22 mouse cellular contexts compared by ENCODE assay signal in the genomic region with DNA sequence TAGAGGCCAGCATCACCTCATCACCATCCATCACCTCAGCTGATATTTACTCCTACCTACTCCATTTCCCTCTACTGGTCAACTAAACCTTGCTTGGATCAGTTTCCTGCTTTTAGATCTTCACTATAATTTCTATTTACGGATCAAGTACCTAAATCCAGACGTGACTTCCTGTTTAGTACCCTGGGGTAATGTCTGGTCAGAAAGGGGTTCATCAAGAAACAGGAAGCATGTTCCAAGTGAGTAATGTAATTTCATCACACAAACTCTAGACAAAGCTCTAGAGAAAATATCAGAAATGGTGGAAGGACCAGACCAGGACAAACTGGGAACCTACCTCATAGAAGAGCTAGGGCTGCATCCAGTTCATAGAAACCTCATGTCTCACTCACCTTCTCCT.
DNase-seq lines count a peak whose midpoint lies in the region; ATAC-seq lines count a peak whose summit lies in the region.
"Had no signal": no experiment of that assay in that cellular context is flagged by ENCODE, and none has a peak within 500 bp of the region (broad histone marks: within the 10 kb centered on the region; RNA-seq: fewer than 3 reads in every experiment).

No protein-coding gene starts in this region.

- H3K27ac ChIP-seq in heart, embryonic 10.5 days = no peak overlapping the region
- no peak overlapping the region for H3K27ac ChIP-seq in kidney, embryonic 16.5 days (ENCODE audit: low read length)

- no peak overlapping the region for H3K4me3 ChIP-seq in heart, embryonic 10.5 days
- H3K4me3 ChIP-seq in kidney, embryonic 16.5 days (ENCODE audit: low read length) = no peak overlapping the region

- no peaks in the 10 kb centered on the region for H3K36me3 ChIP-seq in heart, embryonic 10.5 days
- no peaks in the 10 kb centered on the region for H3K36me3 ChIP-seq in kidney, embryonic 16.5 days (ENCODE audit: insufficient read depth, low read length)
- H3K36me3 ChIP-seq: G1E had no signal

- 67% methylated on average over 2 of the region's 2 CpGs for WGBS in heart, embryonic 10.5 days
- WGBS in kidney, embryonic 16.5 days = 72% methylated on average over 2 of the region's 2 CpGs

- H3K9ac ChIP-seq in kidney, embryonic 16.5 days (replicated peaks; ENCODE audit: low read length) = no peak overlapping the region

- no peaks in the 10 kb centered on the region for H3K9me3 ChIP-seq in heart, embryonic 10.5 days
- no peaks in the 10 kb centered on the region for H3K9me3 ChIP-seq in kidney, embryonic 16.5 days (ENCODE audit: low read length)

- H3K4me2 ChIP-seq in kidney, embryonic 16.5 days (replicated peaks; ENCODE audit: low read depth, low read length) = no peak overlapping the region

- no peaks in the 10 kb centered on the region for H3K4me1 ChIP-seq in heart, embryonic 10.5 days
- H3K4me1 ChIP-seq in kidney, embryonic 16.5 days (ENCODE audit: insufficient read depth, low read length) = no peaks in the 10 kb centered on the region

- peak; percentile 25; the same call in 1 of the 2 replicates for ATAC-seq in common myeloid progenitor, adult 5-6 weeks (replicated peaks; ENCODE audit: low read depth, poor library complexity, severe bottlenecking)
- ATAC-seq in granulocyte monocyte progenitor cell, adult 5-6 weeks (replicated peaks; ENCODE audit: poor library complexity, severe bottlenecking) = peak; percentile 94
- peak; percentile 69 for ATAC-seq in megakaryocyte, adult 5-6 weeks (ENCODE audit: poor library complexity, severe bottlenecking)
- peak; percentile 90 for ATAC-seq in megakaryocyte progenitor cell, adult 5-6 weeks (replicated peaks; ENCODE audit: poor library complexity)
- no peak for ATAC-seq in kidney, embryonic 16.5 days (ENCODE audit: low FRiP score, low TSS enrichment)
- ATAC-seq: activated CD4-positive, CD25-positive, alpha-beta regulatory T cell, adult 4 months; CD4-positive, CD25-positive, alpha-beta regulatory T cell, adult 4 months; Patski had no signal

- H3K27me3 ChIP-seq in heart, embryonic 10.5 days (ENCODE audit: insufficient read depth, poor library complexity, severe bottlenecking) = no peaks in the 10 kb centered on the region
- no peaks in the 10 kb centered on the region for H3K27me3 ChIP-seq in kidney, embryonic 16.5 days (ENCODE audit: insufficient read depth, low read length)
- H3K27me3 ChIP-seq: CH12.LX had no signal

- no peak for DNase-seq in urinary bladder, adult 2 months (ENCODE audit: low spot score)
- no peak for DNase-seq in heart, embryonic 10.5 days (ENCODE audit: low spot score)
- DNase-seq in thymus, postnatal 10 days (ENCODE audit: low spot score in 2 of 2) = no peak
- DNase-seq: adrenal gland, adult 2 months; adrenal gland, adult 8-10 months; adrenal gland, postnatal 10 days; adrenal gland, postnatal 14 days; adrenal gland, postnatal 25 days; adrenal gland, postnatal 36 days; B cell, adult 2 months; cerebellum, adult 11 months; cerebellum, adult 11-12 months had no signal
